Mouse (Mus musculus): ENCODE data around the gene Fam47e.
"Not testable (repeated sequence)": the region's sequence is repeated elsewhere in the genome, so short reads cannot be mapped to it uniquely, and the experiment has no call there.

Gene Fam47e

GRCm38 (mm10) chr5:92554891-92555511, at the start of gene Fam47e:
Fam47e (plus strand) TSS chr5:92555069.
- DNase-seq: no peak

GRCm38 (mm10) chr5:92505402-92505865, 49.4 kb upstream of the Fam47e start:
- peak; percentile 94 to 97 for DNase-seq

- DNase-seq: peak in 1 of 2 experiments; percentile 37
Measured at GRCm38 (mm10) chr5:92506301-92506729, 48.6 kb upstream of the Fam47e start.

- DNase-seq: no peak
Measured at GRCm38 (mm10) chr5:92506733-92507132, 48.1 kb upstream of the Fam47e start, which contains the start of gene Scarb2. Scarb2 (minus strand) TSS chr5:92506833.

GRCm38 (mm10) chr5:92508853-92509252, 46.0 kb upstream of the Fam47e start:
- no peak for DNase-seq

- no peak for DNase-seq
Measured at GRCm38 (mm10) chr5:92511256-92511655, 43.6 kb upstream of the Fam47e start.

GRCm38 (mm10) chr5:92512066-92512465, 42.8 kb upstream of the Fam47e start:
- no peak for DNase-seq

GRCm38 (mm10) chr5:92521131-92521530, 33.7 kb upstream of the Fam47e start:
- not testable (repeated sequence) for DNase-seq

- DNase-seq: no peak
Measured at GRCm38 (mm10) chr5:92524821-92525258, 30.0 kb upstream of the Fam47e start.

- DNase-seq: no peak
Measured at GRCm38 (mm10) chr5:92539698-92540097, 15.2 kb upstream of the Fam47e start.

- DNase-seq: no peak
Measured at GRCm38 (mm10) chr5:92552611-92553010, 2.3 kb upstream of the Fam47e start.

GRCm38 (mm10) chr5:92553939-92554338, 930 bp upstream of the Fam47e start:
- DNase-seq: no peak

GRCm38 (mm10) chr5:92554443-92554842, 426 bp upstream of the Fam47e start:
- no peak for DNase-seq

GRCm38 (mm10) chr5:92555905-92556304, 1.0 kb downstream of the Fam47e start:
- DNase-seq: no peak

- DNase-seq: no peak
Measured at GRCm38 (mm10) chr5:92557508-92557907, 2.6 kb downstream of the Fam47e start.

- DNase-seq: no peak
Measured at GRCm38 (mm10) chr5:92560201-92560600, 5.3 kb downstream of the Fam47e start.

GRCm38 (mm10) chr5:92562002-92562401, 7.1 kb downstream of the Fam47e start:
- DNase-seq: no peak

- no peak for DNase-seq
Measured at GRCm38 (mm10) chr5:92571232-92571631, 16.4 kb downstream of the Fam47e start.

- DNase-seq: no peak
Measured at GRCm38 (mm10) chr5:92579559-92579958, 24.7 kb downstream of the Fam47e start.

GRCm38 (mm10) chr5:92585932-92586331, 31.1 kb downstream of the Fam47e start:
- no peak for DNase-seq

GRCm38 (mm10) chr5:92595026-92595425, 40.2 kb downstream of the Fam47e start:
- no peak for DNase-seq

- DNase-seq: no peak
Measured at GRCm38 (mm10) chr5:92596865-92597264, 42.0 kb downstream of the Fam47e start.

- no peak for DNase-seq
Measured at GRCm38 (mm10) chr5:92599030-92599429, 44.2 kb downstream of the Fam47e start.

Measured in cerebellum, postnatal 36 days (tissue).